Mouse (Mus musculus): Measurements from ENCODE around the gene Pi16. TPM values are rescaled to one million over a fixed set of nuclear protein-coding genes. Genes with fewer than 3 reads are reported as not detected.

Pi16 gene
- polyA plus RNA-seq, 1 experiment from 2014 or later: 2.6 TPM

DNA sequence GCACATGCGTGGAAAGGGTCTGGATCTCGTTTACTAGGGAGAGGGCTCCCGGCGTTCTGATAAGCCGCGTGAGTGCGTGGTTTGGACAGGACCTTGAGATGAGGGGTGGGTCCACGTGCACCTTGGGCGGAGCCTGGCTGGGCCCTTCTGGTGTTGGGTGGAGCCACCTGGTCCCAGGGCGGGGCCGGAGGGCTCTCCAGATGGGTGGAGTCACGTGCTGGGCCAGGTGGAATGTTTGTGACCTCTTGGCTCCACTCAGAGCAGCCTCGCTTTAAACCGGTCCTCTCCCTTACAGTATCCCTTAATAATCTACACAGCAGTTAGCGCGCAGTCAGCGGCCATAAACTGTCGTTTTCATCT lies 5.1 kb downstream of the Pi16 start:
- no peaks in the 10 kb centered on the region for H3K9me3 ChIP-seq (replicated peaks; ENCODE audit: control insufficient read depth, low read length)
- 22% methylated on average over 18 of the region's 18 CpGs for WGBS
- peak overlapping the region; percentile 50 for H3K4me2 ChIP-seq (ENCODE audit: low read depth, low read length)
- no peaks in the 10 kb centered on the region for H3K27me3 ChIP-seq (ENCODE audit: control insufficient read depth, insufficient read depth, low read length)
- H3K4me1 ChIP-seq (ENCODE audit: control insufficient read depth, insufficient read depth, low read length): peaks cover 12% of the 10 kb centered on the region; the same call in 1 of the 2 replicates
- peak; percentile 79; the same call in 1 of the 2 replicates for ATAC-seq (ENCODE audit: insufficient read depth, low FRiP score)
- no peaks in the 10 kb centered on the region for H3K36me3 ChIP-seq (ENCODE audit: control insufficient read depth, insufficient read depth, low read length)
- no peak overlapping the region for H3K27ac ChIP-seq (ENCODE audit: low read length)
- peak overlapping the region; percentile 19 for H3K4me3 ChIP-seq (replicated peaks; ENCODE audit: low read length)
- H3K9ac ChIP-seq (ENCODE audit: low read length): peak overlapping the region; percentile 43

DNA sequence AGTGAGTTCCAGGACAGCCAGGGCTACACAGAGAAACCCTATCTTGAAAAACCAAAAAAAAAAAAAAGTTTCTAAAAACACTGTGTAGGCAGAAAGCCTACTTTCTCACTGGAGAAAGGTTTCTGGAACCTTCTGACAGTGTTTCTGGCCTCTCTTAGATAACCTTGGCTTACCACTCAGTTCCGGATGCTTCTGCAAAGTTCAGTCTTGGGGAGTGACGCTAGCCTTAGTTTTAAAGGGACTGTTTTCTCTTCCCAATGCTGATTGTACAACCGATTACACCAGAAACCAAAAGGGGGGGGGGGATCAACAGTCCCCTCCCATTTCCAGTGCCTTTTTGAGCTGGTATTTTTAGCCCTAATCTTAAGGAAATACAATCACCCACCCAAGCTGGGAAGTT lies 6.1 kb downstream of the Pi16 start:
- Histone ChIP-seq H3K27ac (ENCODE audit: low read length) (no peak overlapping the region), H3K4me1 (ENCODE audit: control insufficient read depth, insufficient read depth, low read length) (peaks cover 12% of the 10 kb centered on the region; the same call in 1 of the 2 replicates), H3K9ac (ENCODE audit: low read length) (no peak overlapping the region), H3K4me2 (ENCODE audit: low read depth, low read length) (no peak overlapping the region), H3K27me3 (ENCODE audit: control insufficient read depth, insufficient read depth, low read length) (no peaks in the 10 kb centered on the region), H3K9me3 (replicated peaks; ENCODE audit: control insufficient read depth, low read length) (no peaks in the 10 kb centered on the region), H3K4me3 (replicated peaks; ENCODE audit: low read length) (no peak overlapping the region), H3K36me3 (ENCODE audit: control insufficient read depth, insufficient read depth, low read length) (no peaks in the 10 kb centered on the region)
- 94% methylated on average over 3 of the region's 3 CpGs for WGBS
- ATAC-seq (ENCODE audit: insufficient read depth, low FRiP score): no peak

DNA sequence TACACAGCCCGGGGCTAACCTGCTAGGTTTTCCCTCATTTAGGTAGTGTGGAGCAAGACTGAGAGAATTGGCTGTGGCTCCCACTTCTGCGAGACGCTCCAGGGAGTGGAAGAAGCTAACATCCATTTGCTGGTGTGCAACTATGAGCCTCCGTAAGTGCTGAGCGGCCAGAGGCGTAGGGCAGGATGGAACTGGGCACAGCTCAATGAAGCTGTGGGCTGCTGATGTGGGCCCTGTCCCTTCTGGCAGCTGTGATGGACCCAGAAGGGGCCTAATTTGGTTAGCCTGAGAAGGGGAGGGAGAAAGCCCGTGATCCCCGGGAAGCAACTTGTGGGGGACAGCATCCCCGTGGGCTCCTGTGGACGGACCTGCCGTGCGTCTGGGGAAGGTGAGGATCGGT lies 8.4 kb downstream of the Pi16 start:
- Histone ChIP-seq H3K36me3 (ENCODE audit: control insufficient read depth, insufficient read depth, low read length) (no peaks in the 10 kb centered on the region), H3K9ac (ENCODE audit: low read length) (no peak overlapping the region), H3K4me3 (replicated peaks; ENCODE audit: low read length) (no peak overlapping the region), H3K27ac (ENCODE audit: low read length) (no peak overlapping the region), H3K27me3 (ENCODE audit: control insufficient read depth, insufficient read depth, low read length) (no peaks in the 10 kb centered on the region), H3K4me2 (ENCODE audit: low read depth, low read length) (no peak overlapping the region), H3K4me1 (ENCODE audit: control insufficient read depth, insufficient read depth, low read length) (peaks cover 12% of the 10 kb centered on the region; the same call in 1 of the 2 replicates), H3K9me3 (replicated peaks; ENCODE audit: control insufficient read depth, low read length) (no peaks in the 10 kb centered on the region)
- WGBS: 70% methylated on average over 13 of the region's 13 CpGs
- no peak for ATAC-seq (ENCODE audit: insufficient read depth, low FRiP score)

DNA sequence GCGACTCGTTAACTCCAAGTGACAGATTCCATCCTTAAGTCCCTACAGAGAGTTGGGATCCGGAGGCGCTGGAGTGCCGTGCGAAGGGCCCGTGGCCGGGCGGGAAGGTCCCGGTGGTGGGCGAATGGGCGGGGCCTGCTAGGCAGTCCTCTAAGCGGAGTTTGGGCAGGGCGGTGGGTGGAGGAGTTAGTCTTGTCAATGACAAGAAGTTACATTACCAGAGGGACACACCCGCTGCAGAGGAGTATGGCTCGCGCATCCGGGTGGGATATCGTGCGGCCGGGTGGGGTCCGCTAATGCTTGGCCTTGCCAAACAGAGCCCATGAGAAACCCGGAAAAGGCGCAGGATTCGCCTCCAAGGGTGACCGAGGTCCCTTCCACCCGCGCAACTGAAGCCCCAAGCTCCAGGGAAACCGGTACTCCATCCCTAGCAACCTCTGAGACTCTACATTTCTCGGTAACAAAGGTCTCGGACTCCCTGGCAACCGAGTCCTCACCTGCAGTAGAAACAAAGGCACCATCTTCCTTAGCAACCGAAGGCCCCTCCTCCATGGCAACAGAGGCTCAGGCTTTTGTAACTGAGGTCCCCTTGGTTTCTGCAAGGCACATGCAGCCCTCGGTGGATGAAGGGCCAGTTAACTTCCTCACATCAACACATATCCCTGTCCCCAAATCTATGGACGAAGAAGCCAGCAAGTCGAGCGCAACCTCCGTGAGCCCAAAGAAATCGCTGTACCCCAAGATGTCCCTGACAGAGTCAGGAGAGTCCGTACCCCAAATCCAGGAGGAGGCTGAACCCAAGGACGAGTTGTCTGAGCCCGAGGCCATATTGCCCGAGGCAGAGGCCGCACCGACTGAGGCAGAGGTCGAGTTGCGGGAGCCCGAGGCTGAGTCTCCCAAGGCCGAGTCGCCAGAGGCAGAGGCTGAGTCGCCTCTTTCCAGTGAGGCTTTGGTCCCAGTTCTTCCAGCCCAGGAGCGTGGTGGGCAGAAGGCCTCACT lies 9.3 kb downstream of the Pi16 start:
- Histone ChIP-seq H3K9ac (ENCODE audit: low read length) (peak overlapping the region; percentile 56), H3K27me3 (ENCODE audit: control insufficient read depth, insufficient read depth, low read length) (no peaks in the 10 kb centered on the region), H3K4me1 (ENCODE audit: control insufficient read depth, insufficient read depth, low read length) (peaks cover 16% of the 10 kb centered on the region; the same call in 1 of the 2 replicates), H3K36me3 (ENCODE audit: control insufficient read depth, insufficient read depth, low read length) (0 out of 2 replicates have a peak, but pooled peaks cover 1% of the 10 kb centered on the region), H3K27ac (ENCODE audit: low read length) (no peak overlapping the region), H3K4me2 (ENCODE audit: low read depth, low read length) (peak overlapping the region; percentile 52), H3K9me3 (replicated peaks; ENCODE audit: control insufficient read depth, low read length) (no peaks in the 10 kb centered on the region), H3K4me3 (replicated peaks; ENCODE audit: low read length) (peak overlapping the region; percentile 25)
- 25% methylated on average over 52 of the region's 52 CpGs for WGBS
- peak; percentile 23; the same call in 1 of the 2 replicates for ATAC-seq (ENCODE audit: insufficient read depth, low FRiP score)

DNA sequence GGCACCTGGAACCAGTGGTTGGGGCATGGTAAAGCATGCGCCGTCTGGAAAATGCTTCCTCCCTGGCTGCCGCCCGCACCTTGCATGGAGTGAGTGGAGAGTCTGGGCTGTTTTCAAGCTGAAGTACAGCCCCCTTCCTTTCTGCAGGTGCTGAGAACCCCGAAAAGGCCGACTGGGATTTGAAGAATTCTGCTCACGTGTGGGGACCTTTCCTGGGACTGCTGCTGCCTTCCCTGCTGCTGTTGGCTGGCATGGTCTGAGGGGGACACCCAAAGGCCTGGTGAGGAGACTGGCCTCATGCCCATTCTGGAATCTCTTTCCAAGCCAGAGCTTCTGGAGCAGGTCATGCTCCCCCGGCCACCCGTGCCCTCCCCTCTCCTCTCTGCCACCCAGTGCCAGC lies 10.2 kb downstream of the Pi16 start:
- no peak overlapping the region for H3K4me3 ChIP-seq (replicated peaks; ENCODE audit: low read length)
- H3K4me1 ChIP-seq (ENCODE audit: control insufficient read depth, insufficient read depth, low read length): peaks cover 13% of the 10 kb centered on the region; the same call in 1 of the 2 replicates
- no peak overlapping the region for H3K9ac ChIP-seq (ENCODE audit: low read length)
- peaks cover 9% of the 10 kb centered on the region; the same call in 1 of the 2 replicates for H3K36me3 ChIP-seq (ENCODE audit: control insufficient read depth, insufficient read depth, low read length)
- H3K27ac ChIP-seq (ENCODE audit: low read length): no peak overlapping the region
- H3K27me3 ChIP-seq (ENCODE audit: control insufficient read depth, insufficient read depth, low read length): no peaks in the 10 kb centered on the region
- no peaks in the 10 kb centered on the region for H3K9me3 ChIP-seq (replicated peaks; ENCODE audit: control insufficient read depth, low read length)
- no peak overlapping the region for H3K4me2 ChIP-seq (ENCODE audit: low read depth, low read length)
- 84% methylated on average over 9 of the region's 9 CpGs for WGBS
- ATAC-seq (ENCODE audit: insufficient read depth, low FRiP score): no peak

DNA sequence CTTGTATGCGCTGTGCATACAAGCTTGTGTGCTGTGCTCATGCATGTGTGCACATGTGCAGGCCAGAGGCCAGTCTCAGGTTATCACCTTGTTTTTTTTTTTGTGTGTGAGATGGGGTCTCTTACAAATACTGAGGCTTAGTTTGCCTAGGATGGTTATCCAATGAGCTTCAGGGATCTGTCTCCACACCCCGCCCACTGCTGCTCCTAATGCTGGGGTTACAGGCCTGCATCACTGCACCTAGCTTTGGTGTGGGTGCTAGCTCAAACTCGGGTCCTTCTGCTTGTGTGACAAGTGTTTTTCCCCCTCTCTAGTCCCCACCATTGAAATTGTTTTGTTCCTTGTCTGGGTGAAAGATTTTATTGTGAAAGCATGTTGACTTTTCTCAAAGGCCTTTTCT lies 12.7 kb downstream of the Pi16 start:
- Histone ChIP-seq H3K36me3 (ENCODE audit: control insufficient read depth, insufficient read depth, low read length) (peaks cover 21% of the 10 kb centered on the region), H3K4me1 (ENCODE audit: control insufficient read depth, insufficient read depth, low read length) (peaks cover 13% of the 10 kb centered on the region; the same call in 1 of the 2 replicates), H3K9me3 (replicated peaks; ENCODE audit: control insufficient read depth, low read length) (no peaks in the 10 kb centered on the region), H3K27me3 (ENCODE audit: control insufficient read depth, insufficient read depth, low read length) (no peaks in the 10 kb centered on the region), H3K9ac (ENCODE audit: low read length) (no peak overlapping the region), H3K4me2 (ENCODE audit: low read depth, low read length) (no peak overlapping the region), H3K27ac (ENCODE audit: low read length) (peak overlapping the region; percentile 46; the same call in 1 of the 2 replicates), H3K4me3 (replicated peaks; ENCODE audit: low read length) (no peak overlapping the region)
- 70% methylated on average over 3 of the region's 3 CpGs for WGBS
- ATAC-seq (ENCODE audit: insufficient read depth, low FRiP score): no peak

DNA sequence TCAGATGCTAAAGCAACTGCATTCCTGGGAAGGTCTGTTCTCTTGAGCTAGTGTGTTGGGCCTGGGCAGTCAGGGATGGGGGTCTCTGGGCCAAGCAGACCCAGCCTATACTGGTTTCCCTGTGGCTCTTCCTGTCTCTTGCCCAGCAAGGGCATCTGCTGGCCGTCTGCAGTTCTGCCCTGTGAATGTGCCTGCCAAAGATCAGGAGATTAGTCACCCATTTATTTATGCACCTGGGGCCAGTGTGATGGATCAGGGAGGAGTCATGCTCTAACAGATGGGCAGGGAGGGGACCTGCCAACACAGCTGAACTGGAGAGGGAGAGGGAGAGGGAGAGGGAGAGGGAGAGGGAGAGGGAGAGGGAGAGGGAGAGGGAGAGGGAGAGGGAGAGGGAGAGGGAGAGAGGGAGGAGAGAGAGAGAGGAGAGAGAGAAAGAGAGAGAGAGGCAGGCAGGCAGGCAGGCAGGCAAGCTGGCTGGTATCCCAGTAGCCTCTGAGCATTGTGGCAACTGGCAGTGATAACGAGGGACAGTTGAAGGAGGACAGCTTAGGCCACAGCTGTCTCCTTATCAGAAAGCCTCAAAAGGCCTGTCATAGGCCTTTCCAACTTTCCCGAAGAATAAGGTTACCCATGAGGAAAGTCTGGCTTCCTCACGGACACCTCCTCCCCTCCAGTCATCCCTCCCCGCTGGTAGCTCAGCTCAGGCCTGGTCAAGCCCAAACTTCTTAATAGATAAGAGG lies 13.4 kb downstream of the Pi16 start:
- no peak overlapping the region for H3K4me2 ChIP-seq (ENCODE audit: low read depth, low read length)
- no peak overlapping the region for H3K4me3 ChIP-seq (replicated peaks; ENCODE audit: low read length)
- WGBS: 27% methylated on average over 5 of the region's 5 CpGs
- peaks cover 13% of the 10 kb centered on the region; the same call in 1 of the 2 replicates for H3K4me1 ChIP-seq (ENCODE audit: control insufficient read depth, insufficient read depth, low read length)
- peak overlapping the region; percentile 75; the same call in 1 of the 2 replicates for H3K27ac ChIP-seq (ENCODE audit: low read length)
- 0 out of 2 replicates have a peak, but pooled peaks have one; percentile 6 for ATAC-seq (ENCODE audit: insufficient read depth, low FRiP score)
- no peaks in the 10 kb centered on the region for H3K27me3 ChIP-seq (ENCODE audit: control insufficient read depth, insufficient read depth, low read length)
- H3K36me3 ChIP-seq (ENCODE audit: control insufficient read depth, insufficient read depth, low read length): peaks cover 23% of the 10 kb centered on the region
- H3K9me3 ChIP-seq (replicated peaks; ENCODE audit: control insufficient read depth, low read length): no peaks in the 10 kb centered on the region
- H3K9ac ChIP-seq (ENCODE audit: low read length): no peak overlapping the region

DNA sequence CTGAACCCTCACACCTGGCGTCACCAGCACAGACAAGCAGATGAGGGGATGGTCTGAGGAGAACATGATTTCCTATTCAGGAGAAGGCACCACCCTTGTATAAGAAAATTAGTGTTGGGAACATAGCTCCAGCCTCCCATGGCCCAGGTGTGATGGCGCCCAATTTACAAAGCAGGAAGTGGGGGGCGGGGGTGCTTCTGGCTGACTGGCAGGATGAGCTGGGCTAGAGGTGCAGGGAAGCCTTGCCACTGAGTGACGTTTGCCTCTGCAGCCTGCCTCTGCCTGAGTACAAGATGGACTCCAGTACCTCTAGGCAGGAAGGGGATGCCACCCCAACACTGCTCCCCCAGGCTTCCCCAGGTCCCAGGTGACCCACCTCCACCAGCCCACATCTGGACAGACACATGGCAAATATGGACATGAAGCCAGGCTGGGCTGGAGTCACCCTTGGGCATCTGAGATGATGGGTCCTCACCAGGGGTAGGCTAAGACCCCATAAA lies 14.8 kb downstream of the Pi16 start:
- peaks cover 32% of the 10 kb centered on the region for H3K36me3 ChIP-seq (ENCODE audit: control insufficient read depth, insufficient read depth, low read length)
- WGBS: 78% methylated on average over 4 of the region's 4 CpGs

More for the DNA sequence above, 14.8 kb downstream of the Pi16 start:
- H3K4me1 ChIP-seq (ENCODE audit: control insufficient read depth, insufficient read depth, low read length): 0 out of 2 replicates have a peak, but pooled peaks cover 4% of the 10 kb centered on the region
- no peak overlapping the region for H3K4me3 ChIP-seq (replicated peaks; ENCODE audit: low read length)
- H3K27me3 ChIP-seq (ENCODE audit: control insufficient read depth, insufficient read depth, low read length): no peaks in the 10 kb centered on the region
- no peak overlapping the region for H3K9ac ChIP-seq (ENCODE audit: low read length)
- no peak overlapping the region for H3K27ac ChIP-seq (ENCODE audit: low read length)
- H3K9me3 ChIP-seq (replicated peaks; ENCODE audit: control insufficient read depth, low read length): no peaks in the 10 kb centered on the region
- no peak for ATAC-seq (ENCODE audit: insufficient read depth, low FRiP score)
- no peak overlapping the region for H3K4me2 ChIP-seq (ENCODE audit: low read depth, low read length)

Measured in stomach, embryonic 16.5 days (tissue).